Mouse (Mus musculus) bone marrow, adult 2 months (tissue): ENCODE measurements at regions not wholly inside any gene's neighbourhood (a gene's known extent, or its start where the extent isn't known, plus 50 kb on each side); places are given as distances from the start of the nearest gene placed in this dataset.

Experiments used
- CTCF ChIP-seq: fragments of 200-500 bp; IDR thresholded peaks from 2 replicates; pipeline ENCODE4 v1.5.1; 2011; ENCODE audit warnings: low read length, control low read depth; ENCODE audit not compliant: control insufficient read depth, insufficient read depth
- POLR2A ChIP-seq: fragments of 200-500 bp; IDR thresholded peaks from 2 replicates; pipeline ENCODE4 v1.6.1; 2011; ENCODE audit warnings: low read depth, mild to moderate bottlenecking, control low read depth, low read length, borderline replicate concordance; ENCODE audit not compliant: control insufficient read depth

- TF ChIP-seq POLR2A (no peak), CTCF (no peak)
These were observed 569.2 kb upstream of the Btbd3 start for GRCm38 (mm10) chr2:137687208-137687607.
